Mouse (Mus musculus): ENCODE measurements around the gene Mrps9.

DNA sequence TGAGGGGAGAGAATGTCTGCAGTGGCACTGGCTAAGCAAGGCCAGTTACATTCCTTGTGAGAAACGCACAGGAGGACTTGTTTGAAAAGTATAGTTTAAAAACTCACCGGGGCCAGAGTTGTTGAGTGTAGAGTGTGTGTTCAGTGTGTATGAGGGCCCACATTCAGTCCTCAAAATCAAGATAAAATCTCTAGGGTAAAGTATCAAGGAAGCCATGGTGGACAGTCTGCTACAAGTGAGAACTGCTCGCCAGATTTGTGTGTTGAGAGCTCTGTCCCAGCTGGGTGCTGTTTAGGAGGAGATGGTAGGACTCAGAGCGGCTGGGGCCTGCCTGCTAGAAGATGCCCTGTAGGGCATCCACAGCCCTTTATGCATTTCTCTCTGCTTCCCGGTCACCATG is 27.8 kb downstream of the Mrps9 start:
- TF ChIP-seq CTCF (IDR thresholded peaks at IDR 0.05; ENCODE audit: control insufficient read depth, insufficient read depth, insufficient read length): no peak
- TF ChIP-seq MYOG (IDR thresholded peaks at IDR 0.05; ENCODE audit: control insufficient read depth, extremely low read depth, insufficient read length): no peak
- TF ChIP-seq MAX (IDR thresholded peaks at IDR 0.05): no peak
- no peak for TF ChIP-seq USF1 (IDR thresholded peaks at IDR 0.05; ENCODE audit: low read depth)
- no peak for TF ChIP-seq MYOD1 (IDR thresholded peaks at IDR 0.05; ENCODE audit: control insufficient read depth, insufficient read length, low read depth)
- TF ChIP-seq FOSL1 (IDR thresholded peaks at IDR 0.05; ENCODE audit: insufficient read depth, low read length, poor library complexity, severe bottlenecking): no peak
- TF ChIP-seq CEBPB (IDR thresholded peaks at IDR 0.05; ENCODE audit: low read depth): no peak
